Mouse (Mus musculus) myocyte (in vitro differentiated cells): ENCODE measurements around the gene Ifna15.

Experiments used
- MYOG ChIP-seq, 3 experiments: IDR thresholded peaks; one replicate each; pipeline ENCODE4 v1.6.1; 2011; ENCODE audit warnings: control low read depth in 2 of 3, low read depth in 2 of 3, mild to moderate bottlenecking in 2 of 3; ENCODE audit not compliant: insufficient read length in 2 of 3, control insufficient read depth in 1 of 3, insufficient read depth in 1 of 3
- POLR2A ChIP-seq: IDR thresholded peaks from one replicate; pipeline ENCODE4 v1.6.1; 2011; ENCODE audit warnings: low read depth, mild to moderate bottlenecking, control low read depth, moderate library complexity; ENCODE audit not compliant: insufficient read length
- REST ChIP-seq: IDR thresholded peaks from one replicate; pipeline ENCODE4 v1.6.1; 2011; ENCODE audit warnings: mild to moderate bottlenecking, control low read depth, moderate library complexity; ENCODE audit not compliant: insufficient read depth, insufficient read length
- TCF12 ChIP-seq: IDR thresholded peaks from one replicate; pipeline ENCODE4 v1.6.1; 2011; ENCODE audit warnings: mild to moderate bottlenecking, control low read depth; ENCODE audit not compliant: poor library complexity, insufficient read depth, severe bottlenecking

DNA sequence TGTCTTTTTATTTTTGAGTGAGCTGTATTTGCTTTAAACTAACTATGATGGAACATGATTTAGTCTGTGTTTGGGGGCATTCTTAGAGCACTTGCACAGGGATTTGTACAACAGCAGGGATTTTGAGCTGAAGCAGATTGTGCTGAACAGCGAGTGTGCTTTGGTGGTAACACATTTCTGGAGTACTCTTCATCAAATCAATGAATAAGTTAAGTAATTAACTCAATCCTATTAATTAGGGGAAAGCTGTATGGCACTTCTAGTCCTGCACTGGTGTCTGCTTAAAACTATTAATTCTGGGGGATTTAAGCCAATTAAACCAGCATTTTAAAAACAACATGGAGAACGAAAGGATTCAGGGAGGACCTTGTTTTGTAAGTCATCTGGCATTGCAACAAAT lies 40.1 kb downstream of the Ifna15 start:
- TF ChIP-seq REST (no peak), POLR2A (no peak), MYOG (IDR thresholded peaks at IDR 0.05; ENCODE audit: control insufficient read depth in 1 of 3, insufficient read depth in 1 of 3, insufficient read length in 2 of 3, low read depth in 2 of 3) (no peak), TCF12 (no peak)
